Mouse (Mus musculus) left cerebral cortex, adult 18-20 months (tissue): ENCODE results near the gene Casp8ap2. TPM values are rescaled to one million over a fixed set of nuclear protein-coding genes. Genes with fewer than 3 reads are reported as not detected.

ENCODE experiments used
- DNase-seq, 2 experiments: peaks; one replicate each; pipeline ENCODE4 v3.0.0; 2021 to 2022; ENCODE audit warnings: low spot score in 2 of 2, mixed read lengths in 1 of 2
- total RNA-seq, 2 experiments: library from RNA; stranded (reverse); gene quantifications; 2 replicates each; pipeline ENCODE4 v1.2.3; 2021

The Casp8ap2 gene
- total RNA-seq, 2 experiments from 2014 or later: 9.0 to 9.7 TPM

- DNase-seq: no peak
These were observed 50.6 kb downstream of the Casp8ap2 start for GRCm38 (mm10) chr4:32665843-32666242.

DNA sequence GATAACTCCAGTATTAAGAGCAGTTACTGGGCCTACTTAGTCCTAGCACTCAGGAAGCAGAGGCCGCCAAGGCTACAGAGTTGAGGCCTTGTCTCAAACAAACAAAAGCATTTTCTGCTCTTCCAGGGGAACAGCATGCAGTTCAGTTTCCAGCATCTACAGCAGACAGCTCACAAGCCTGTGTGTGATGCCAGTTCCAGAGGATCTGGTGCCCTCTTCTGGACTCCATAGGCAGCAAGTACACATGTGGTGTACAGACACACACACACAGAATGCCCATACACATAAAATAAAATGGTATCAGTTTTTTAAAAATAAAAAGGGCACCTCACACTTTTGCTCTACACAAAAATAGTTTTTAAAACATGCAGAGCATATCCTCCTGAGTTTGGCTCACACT lies 53.0 kb downstream of the Casp8ap2 start:
- DNase-seq: no peak

GRCm38 (mm10) chr4:32669825-32670224 lies 54.6 kb downstream of the Casp8ap2 start:
- no peak for DNase-seq

DNA sequence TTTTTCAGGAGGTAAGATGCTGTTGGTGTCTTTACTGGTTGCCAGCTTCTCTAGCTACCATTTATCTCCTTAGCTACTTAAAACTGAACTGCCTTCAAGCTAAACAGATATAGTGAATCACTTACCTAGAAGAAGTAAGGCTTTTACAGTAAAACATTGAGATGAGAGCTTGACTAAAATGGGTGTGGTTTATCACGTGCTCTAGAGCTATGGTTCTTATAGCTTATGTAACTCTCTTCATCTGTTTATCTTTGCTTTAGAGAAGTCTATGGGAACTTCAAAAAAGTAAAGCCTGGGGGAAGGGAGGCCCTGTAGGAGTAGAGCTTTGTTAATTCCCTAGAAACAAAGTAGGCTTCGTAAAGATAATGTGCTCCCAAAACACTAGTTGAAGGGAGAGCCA lies 58.8 kb downstream of the Casp8ap2 start:
- DNase-seq: no peak

GRCm38 (mm10) chr4:32677471-32677870 lies 62.2 kb downstream of the Casp8ap2 start:
- DNase-seq: no peak

DNA sequence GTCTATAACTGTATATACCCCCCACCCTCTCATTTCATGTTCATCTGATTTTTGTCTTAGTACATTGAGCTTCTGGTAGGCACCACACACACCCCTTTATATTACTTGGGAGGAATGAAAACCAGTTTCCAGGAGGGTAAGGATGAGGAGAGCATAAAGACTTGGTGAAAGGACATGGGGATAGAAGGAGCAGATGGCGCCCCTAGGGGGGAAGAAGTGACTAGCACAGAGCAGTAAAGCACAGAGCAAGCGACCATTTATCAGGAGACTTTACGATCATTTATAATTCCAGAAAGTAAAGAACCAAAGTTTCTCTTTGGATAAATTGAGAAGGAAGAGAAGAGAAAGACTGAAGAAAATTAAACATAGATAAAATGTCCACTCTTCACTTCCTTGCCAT lies 65.6 kb downstream of the Casp8ap2 start:
- DNase-seq: no peak

- no peak for DNase-seq
These were observed 67.2 kb downstream of the Casp8ap2 start for GRCm38 (mm10) chr4:32682471-32682870.

DNA sequence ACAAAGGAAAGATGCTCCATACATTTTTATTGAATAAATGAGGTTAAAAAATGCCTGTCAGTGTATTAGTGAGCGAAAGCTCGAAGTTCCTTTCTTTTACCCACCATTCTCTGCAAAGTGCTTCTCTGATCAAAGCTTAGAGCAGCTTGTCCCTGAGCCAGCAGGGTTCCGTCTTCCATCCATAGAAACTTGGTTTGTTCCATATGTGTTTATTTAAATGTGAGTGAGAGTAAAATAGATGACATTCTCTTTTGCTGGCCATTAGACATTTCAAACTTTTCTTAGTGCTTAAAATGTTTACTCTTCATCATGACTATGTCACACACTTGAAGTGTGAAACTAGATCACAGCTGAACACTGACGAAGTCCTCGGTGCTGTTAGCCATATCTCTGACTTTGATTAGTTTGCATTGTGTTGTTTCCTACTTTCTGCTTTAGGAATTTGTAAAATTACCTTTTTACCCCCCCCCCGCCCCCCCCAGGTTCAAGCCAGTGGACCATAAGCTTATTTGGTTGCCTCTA lies 67.9 kb downstream of the Casp8ap2 start:
- no peak for DNase-seq

Other genes starting within 250 kb of the Casp8ap2 start
- gene Gja10, start 12.7 kb upstream of the Casp8ap2 start, total RNA-seq: not detected
- gene Mdn1, start 41.7 kb downstream of the Casp8ap2 start, total RNA-seq: 10 to 100 TPM; 27.1 to 37.3 TPM
- gene Lyrm2, start 184.8 kb downstream of the Casp8ap2 start, total RNA-seq: 10 to 100 TPM; 30.6 to 40.0 TPM